Mouse (Mus musculus) spleen, adult 2 months (tissue): Measurements from ENCODE around the gene Micu1.

Source experiments
- CTCF ChIP-seq: fragments of 200-500 bp; IDR thresholded peaks from 2 replicates; pipeline ENCODE4 v1.5.1; 2011; ENCODE audit warnings: mild to moderate bottlenecking, inconsistent platforms; ENCODE audit not compliant: insufficient read depth, insufficient read length, insufficient replicate concordance; ENCODE audit errors: extremely low read depth
- POLR2A ChIP-seq: fragments of 200-500 bp; IDR thresholded peaks from 2 replicates; pipeline ENCODE4 v1.6.1; 2011; ENCODE audit warnings: low read depth, low read length, inconsistent platforms

- TF ChIP-seq POLR2A: no peak
- peak; percentile 33; the same call in 1 of the 2 replicates for TF ChIP-seq CTCF
Observed at GRCm38 (mm10) chr10:59814505-59815155, 112.4 kb downstream of the Micu1 start.
